Mouse (Mus musculus): ENCODE results near the gene Glmp. TPM values are rescaled to one million over a fixed set of nuclear protein-coding genes. Genes with fewer than 3 reads are reported as not detected.
"Not testable (repeated sequence)": the region's sequence is repeated elsewhere in the genome, so short reads cannot be mapped to it uniquely, and the experiment has no call there.

Glmp gene
- total RNA-seq, 2 experiments from 2014 or later, result 85.6 to 87.3 TPM

DNA sequence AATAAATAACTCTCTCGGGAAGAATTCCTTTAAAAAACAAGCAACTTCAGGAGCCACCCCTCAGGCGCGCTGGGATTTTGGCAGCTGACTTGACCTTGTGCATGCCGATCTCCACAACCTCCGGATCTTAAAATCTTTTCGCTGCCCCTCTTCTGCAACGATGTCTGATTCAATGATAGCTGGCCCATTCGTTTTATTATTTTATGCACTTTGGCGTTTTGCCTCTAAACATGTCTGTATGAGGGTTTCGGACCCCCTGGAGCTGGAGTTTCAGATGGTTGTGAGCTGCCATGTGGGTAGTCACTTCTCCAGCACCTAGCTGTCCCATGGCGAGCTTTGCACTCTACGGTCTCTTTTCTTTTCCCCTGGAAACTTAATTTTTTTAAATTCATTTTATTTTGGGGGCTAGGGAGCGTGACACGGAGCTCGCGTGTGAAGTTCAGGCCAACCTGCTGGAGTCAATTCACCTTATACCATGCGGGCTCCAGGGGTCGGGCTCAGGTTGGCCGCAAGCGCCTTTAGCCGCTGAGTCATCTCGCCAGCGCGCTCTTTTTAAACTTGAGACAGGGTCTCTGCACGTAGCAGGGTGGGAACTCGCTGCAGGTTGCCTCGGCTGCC is 10.7 kb downstream of the Glmp start:
- DNase-seq (ENCODE audit: low spot score in 2 of 2), result no peak

DNA sequence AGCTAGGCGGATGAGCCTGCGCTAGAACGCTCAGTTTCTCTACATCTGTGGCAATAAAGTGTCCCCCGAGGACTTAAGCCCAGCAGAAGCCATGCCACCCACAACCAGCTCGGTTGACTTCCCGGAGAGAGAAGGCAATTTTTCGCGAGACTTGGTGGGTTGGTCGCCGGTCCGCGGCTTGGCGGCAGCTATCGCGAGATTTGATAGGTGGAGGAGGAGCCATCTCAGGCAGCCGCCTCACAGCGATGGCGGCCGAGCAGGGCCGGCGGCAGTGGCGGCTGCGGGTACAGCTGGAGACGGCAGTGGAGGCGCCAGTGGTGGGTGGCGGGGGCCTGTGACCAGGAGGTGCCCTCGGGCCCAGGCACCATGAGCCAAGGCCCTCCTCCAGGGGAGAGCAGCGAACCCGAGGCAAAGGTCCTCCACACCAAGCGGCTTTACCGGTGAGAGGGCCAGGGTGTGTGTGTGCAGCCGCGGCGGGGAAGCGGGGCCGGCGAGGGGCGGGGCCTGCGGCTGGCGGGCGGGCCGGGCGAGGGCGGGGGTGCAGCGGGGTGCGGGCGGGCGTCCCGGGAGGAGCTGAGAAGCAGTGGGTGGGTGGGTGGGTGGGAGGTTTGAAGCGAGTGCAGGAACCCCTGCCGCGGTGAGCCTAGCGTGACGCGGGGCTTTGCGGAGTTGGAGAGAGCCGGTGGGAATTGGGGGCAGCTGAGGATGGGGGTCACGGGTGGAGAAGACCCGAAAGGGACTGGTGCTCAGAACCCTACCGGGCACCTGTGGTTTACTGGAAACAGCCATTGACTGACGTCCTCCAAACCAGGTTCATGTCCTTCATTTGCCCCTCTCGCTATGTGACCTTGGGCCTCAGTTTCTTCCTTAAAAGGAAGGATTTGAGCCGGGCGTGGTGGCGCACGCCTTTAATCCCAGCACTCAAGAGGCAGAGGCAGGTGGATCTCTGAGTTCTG is 11.5 kb downstream of the Glmp start, which contains the start of the genes Tmem79 and Smg5:
Tmem79 (minus strand) TSS at position 91 of the 956 bp plus-strand sequence.
Smg5 (plus strand) TSS at position 203 of the 956 bp plus-strand sequence.
- DNase-seq (ENCODE audit: low spot score in 2 of 2), result peak; percentile 95 to 96

DNA sequence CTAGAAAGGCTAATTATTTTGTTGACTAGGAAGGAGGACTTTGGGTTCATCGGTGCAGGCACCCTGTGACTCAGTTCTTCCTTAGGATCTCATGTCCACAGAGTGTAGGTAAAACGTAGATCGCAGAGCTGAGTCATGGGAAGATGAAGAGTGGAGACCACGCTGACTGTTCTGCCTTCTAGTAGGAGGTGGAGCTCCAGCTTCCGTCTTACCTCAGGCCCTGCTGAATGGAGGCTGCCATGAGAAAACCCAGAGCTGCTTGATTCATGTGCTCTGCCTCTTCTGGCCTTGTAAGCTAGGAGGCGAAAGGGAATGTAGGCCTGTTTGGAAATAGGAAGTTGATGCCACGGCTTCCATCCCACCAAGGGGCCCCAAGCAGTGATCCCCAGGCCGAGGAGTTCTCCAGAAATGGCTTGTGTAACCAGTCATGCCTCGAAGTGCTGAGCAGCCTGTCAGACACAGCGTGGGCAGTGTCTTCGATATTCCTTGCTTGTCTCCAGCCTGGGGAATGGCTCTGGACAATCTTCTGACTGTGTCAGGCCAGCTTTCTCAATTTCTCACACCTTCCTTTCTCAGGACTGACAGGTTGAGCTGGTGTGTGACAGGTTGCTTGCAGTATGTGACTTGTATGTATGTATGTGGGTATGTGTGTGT is 12.7 kb downstream of the Glmp start:
- peak; percentile 24 to 56 for DNase-seq (ENCODE audit: low spot score in 2 of 2)

DNA sequence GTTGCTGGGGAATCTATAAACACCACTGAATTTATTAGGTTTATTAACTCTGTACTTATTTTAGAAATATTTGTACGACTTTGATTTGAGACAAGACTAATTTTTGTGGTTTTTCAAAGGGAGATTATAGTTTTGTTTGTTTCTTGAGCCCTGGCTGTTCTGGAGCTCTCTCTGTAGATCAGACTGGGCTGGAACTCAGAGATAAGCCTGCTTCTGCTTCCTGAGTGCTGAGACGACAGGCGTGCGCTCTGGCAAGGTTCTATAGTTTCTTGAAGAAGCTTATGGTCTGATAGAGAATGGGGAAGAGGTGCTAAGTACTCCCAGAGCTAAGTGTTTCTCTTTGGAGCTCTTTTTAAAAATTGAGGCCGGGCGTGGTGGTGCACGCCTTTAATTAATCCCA is 13.5 kb downstream of the Glmp start:
- no peak for DNase-seq (ENCODE audit: low spot score in 2 of 2)

DNA sequence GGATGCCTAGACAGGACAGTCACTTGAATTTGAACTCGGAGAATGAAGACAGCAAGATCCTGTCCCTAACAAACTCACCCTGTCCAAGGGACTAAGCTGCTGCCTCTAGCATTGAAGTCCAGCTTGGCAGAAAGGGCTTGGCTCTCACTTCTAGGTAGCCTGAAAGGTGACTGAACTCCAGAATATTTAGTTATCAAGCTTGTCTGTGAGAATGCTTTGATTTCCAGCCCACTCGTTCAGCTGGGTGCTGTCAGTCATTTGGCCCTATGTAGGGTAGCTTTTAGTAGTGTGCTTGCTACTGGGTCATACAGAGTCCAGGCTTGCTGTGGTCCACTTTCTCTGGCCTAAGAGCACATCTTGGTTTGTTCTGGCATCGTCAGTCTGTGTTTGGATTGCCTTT is 14.2 kb downstream of the Glmp start:
- no peak for DNase-seq (ENCODE audit: low spot score in 2 of 2)

DNA sequence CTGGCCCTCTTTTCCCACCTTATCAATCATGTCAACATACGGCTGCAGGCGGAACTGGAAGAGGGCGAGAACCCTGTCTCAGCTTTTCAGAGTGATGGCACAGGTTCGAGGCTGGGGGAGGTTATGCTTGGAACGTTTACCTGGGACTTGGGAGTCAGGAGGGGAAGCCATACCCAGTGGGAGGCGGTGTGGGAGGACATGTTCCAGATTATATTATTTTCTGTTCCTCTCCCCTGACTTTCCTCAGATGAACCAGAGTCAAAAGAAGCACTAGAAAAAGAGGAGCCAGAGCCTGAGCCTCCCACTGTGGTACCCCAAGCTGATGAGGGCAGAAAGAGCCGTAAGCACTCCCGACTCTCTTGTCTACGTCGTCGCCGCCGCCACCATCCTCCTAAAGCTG is 25.9 kb downstream of the Glmp start:
- DNase-seq (ENCODE audit: low spot score in 2 of 2), result no peak

DNA sequence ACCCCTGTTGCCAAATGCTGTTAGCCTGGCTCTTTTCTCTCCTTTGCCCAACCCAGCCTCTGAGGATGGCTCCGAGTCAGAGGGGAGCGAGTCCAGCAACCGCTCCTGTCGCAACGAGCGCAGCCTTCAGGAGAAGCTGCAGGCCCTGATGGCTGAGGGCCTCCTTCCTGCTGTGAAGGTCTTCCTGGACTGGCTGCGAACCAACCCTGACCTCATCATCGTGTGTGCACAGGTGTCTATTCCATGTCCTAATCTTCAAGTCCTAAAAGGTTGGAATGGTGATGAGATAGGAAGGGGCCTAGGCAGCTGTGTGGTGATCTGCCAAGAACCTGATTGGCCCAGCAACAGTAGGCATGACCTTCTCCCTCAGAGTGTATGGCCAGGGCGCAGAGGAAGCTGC is 28.1 kb downstream of the Glmp start:
- no peak for DNase-seq (ENCODE audit: low spot score in 2 of 2)

DNA sequence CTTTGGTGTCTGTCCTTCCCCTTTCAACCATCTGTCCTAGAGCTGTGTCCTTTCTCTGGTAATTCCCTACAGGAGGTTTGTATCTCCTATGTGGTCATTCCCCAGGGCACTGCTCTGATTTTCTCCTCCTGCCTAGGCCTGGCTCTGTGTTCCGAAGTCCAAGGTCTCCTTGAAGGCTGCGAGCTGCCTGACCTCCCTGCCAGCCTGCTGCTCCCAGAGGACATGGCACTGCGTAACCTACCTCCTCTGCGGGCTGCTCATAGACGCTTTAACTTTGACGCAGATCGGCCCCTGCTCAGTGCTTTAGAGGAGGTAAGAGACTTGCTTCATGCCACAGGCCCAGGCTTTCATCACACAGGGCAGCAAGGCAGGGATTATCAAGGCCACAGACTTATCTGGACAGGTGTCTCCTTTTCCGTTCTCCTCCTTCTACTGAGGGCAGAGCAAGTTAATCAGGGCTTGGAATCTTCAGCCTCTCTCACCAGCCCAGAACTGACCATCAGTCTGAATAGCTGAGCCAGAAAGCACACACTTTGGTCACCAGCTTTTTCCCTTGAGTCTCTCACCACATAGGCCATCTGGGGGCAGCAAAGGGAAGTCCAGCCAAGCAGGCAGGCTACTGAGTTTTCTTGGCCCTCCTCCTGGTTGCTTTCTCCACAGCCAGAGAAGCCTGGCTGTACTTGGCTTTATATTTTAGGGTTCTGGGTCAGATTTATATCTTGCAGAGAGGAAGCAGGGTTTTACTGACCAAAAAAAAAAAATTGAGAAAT is 29.8 kb downstream of the Glmp start:
- DNase-seq (ENCODE audit: low spot score in 2 of 2), result no peak

DNA sequence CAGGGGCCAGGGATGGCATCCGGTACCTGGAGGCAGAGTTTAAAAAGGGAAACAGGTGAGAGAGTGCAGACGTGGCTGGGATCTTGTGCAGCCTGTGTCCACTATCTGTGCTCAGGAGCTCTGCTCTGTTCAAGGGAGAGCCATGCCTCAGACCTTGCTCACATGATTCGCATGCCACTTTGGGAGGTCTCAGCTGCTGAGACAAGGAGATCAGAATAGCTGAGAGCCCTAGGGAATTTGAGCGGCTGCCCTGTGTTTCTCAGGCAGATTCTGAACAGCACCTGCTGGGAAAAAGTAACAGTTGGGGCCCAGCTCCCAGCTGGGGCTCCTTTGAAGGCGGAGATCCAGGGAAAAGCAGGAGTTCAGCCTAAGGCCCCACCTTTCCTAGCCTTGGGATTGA is 34.8 kb downstream of the Glmp start:
- DNase-seq (ENCODE audit: low spot score in 2 of 2), result no peak

DNA sequence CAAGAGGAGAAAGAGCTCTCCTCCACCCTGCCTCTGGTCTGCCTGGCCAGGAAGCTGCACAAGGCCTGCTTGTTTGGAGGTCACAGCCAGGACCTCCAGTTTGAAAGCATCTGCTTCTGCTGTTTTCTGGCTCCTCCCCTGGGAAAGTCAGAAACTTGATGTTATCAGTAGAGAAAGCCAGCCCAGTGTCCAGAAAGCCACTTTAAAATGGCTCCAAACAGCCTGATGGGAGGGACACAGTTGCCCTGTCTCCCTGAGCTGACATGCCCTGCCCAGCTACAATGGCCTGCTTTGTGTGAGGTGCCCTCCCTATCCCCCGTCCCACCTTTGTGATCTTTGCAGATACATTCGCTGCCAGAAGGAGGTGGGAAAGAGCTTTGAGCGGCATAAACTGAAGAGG is 35.2 kb downstream of the Glmp start:
- no peak for DNase-seq (ENCODE audit: low spot score in 2 of 2)

DNA sequence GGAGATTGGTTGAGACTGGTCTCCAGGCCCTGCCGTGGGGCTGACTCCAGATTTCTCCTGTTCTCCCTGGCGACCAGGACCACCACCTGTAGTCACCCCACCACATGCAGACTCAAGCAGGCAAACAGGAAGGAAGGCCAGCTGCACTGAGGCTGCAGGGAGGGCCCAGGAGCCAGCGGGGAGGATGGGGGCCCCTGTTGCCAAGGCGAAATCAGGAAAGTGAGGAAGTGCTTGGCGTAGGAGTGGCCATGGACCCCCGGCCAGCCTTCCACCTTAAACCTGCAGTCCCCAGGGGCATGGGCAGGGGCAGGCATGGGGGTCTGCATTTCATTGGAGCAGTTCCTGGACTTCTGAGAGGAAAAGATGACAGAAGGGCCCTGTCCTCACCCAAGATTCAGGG is 36.3 kb downstream of the Glmp start:
- no peak for DNase-seq (ENCODE audit: low spot score in 2 of 2)

DNA sequence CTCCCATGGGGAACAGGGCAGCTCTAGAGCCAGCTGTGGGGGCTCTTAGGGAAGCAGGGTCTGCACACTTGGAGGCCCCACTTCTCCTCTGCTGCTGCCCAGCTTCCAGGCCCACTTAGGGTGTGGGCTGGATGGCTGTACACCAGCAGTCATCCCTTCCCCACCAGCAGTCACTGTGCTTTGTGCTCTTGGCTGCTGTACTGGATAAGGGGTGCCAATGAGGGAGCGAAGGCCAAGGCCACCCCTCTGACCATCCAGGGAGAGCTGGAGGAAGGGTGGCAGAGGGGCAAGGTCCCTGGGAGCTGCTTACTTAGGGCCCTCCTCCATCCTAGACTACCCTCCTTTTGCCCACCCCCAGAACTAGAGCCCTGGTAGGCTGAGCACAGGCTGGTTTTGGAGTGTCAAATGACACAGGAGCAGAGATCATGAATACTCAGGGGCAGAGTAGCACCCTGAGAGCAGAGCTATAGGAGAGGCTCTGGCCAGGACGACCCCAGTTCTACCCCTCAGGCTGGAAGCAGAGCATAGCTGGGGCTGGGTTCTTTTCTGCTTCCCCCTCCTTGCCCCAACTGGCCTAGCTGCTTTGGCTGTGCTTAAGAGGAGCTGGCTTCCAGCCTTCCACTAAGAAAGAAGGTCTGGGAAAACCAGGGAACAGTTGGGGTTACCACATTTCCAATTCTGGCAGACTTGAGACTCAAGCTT is 36.9 kb downstream of the Glmp start:
- no peak for DNase-seq (ENCODE audit: low spot score in 2 of 2)

DNA sequence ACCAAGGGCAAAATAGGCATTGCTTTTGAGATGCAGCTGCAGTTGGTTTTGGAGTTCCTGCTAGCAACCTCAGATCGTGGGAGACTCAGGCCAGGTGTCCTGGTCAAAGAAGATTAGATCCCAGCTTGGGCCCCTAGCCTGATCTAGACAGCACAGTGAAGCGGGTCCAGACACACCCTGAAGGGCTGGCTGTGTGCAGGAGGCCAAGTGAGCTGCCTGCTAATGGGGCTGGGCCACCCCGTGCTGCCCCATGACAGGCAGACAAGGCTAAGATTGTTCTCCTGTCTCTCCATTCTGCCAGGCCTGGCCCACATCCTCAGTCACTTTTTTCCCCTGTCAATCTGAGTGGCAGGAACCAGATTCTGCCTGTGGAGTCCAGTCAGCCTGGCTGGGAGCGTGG is 38.9 kb downstream of the Glmp start:
- DNase-seq (ENCODE audit: low spot score in 2 of 2), result no peak

DNA sequence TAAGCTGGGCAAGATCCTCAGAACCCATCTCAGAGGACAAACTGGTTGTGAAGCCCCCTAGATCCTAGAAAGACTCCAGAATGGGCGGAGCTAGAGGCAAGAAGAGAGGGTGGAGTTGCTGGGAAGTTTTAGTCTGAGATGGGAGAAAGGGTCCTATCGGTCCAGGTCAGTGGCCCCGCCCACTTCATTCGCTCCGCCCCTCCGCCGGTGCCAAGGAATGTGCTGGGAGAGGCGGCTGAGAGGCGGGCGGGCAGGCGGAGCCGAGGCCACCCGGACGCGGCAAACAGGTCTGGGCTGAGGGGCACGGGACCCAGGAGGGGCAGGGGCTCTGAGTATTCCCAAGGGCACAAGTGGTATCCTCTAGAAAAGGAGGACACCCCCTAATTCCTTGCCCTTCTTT is 39.5 kb downstream of the Glmp start, which contains the start of gene Paqr6:
Paqr6 (plus strand) TSS at position 248 of the 400 bp plus-strand sequence.
- DNase-seq (ENCODE audit: low spot score in 2 of 2), result no peak

DNA sequence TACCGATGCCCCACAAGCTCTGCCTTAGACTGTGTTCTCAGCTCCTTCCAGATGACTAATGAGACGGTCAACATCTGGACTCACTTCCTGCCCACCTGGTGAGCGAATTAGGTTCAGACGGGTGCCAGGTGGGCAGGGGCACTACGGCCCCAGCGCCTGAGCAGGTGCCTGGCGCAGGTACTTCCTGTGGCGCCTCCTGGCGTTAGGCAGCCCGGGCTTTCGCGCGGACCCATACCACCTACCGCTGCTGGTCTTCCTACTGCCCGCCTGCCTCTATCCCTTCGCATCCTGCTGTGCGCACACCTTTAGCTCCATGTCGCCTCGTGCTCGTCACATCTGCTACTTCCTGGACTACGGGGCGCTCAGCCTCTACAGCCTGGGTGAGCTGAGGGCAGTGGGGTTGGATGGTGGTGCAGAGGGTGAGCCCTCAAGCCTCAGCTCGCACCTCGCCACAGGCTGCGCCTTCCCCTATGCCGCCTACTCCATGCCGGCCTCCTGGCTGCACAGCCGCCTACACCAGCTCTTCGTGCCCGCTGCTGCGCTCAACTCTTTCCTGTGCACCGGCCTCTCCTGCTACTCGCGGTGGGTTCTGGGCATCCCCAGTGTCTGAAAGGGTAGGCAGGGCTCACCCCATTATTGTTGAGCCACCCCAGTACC is 41.0 kb downstream of the Glmp start:
- DNase-seq (ENCODE audit: low spot score in 2 of 2), result peak; percentile 40 to 57

DNA sequence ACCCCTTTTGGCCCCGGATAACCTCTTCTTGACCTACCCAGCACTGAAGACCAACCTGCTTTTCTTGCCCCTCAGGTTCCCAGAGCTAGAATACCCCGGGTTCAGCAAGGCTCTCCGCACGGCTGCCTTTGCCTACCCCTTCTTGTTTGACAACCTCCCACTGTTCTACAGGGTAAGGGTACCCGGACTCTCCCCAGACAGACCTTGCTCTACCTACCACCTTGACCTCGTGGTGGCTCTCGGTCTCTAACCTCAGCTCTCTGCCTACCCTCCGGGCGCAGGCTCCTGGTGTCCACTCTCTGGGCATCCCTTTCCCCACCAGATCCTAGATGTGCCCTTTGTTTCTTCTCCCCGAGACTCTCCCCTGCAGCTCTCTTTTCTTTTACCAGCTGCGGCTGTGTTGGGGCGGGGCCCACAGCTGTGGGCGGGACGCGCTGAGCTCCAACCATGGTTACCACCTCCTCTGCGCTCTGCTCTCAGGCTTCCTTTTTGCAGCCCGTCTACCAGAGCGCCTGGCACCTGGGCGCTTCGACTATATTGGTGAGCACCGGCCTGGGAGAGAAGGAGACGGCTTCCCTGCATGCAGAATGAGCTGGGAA is 42.1 kb downstream of the Glmp start:
- peak; percentile 59 to 78 for DNase-seq (ENCODE audit: low spot score in 2 of 2)

DNA sequence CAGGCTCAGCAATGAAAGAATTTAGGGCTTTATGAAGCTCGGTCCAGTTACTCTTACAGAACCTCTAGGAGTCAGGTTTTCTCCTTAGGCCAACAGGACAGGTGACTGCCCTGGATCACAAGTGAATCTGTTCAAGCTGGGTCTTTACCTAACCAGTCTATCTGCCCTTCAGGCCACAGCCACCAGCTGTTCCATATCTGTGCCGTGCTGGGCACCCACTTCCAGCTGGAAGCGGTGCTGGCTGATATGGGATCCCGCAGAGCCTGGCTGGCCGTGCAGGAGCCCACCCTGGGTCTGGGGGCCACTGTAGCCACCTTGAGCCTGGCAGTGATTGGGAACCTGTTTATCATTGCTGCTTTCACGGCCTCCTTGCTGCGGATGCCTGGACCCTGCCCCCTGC is 42.7 kb downstream of the Glmp start:
- DNase-seq (ENCODE audit: low spot score in 2 of 2), result not testable (repeated sequence)

DNA sequence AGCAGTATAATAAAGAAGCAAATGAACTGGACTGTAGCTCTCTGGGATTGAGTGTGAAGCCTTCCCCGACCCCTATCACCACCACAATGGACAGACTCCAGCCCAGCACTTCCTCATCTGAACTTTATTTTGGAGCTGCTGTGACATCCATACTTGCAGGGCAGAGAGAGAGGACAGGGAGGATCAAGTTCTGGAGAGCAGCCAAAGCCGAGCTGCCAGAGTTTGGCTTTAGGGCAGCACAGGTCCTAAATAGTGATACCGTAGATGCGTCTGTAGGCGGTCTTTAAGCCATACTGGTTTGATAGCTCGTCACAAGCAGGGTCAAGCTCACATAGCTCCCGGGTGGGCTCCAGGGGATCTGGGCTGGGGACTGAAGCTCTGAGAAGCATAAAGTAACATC is 43.7 kb downstream of the Glmp start:
- DNase-seq (ENCODE audit: low spot score in 2 of 2), result not testable (repeated sequence)

DNA sequence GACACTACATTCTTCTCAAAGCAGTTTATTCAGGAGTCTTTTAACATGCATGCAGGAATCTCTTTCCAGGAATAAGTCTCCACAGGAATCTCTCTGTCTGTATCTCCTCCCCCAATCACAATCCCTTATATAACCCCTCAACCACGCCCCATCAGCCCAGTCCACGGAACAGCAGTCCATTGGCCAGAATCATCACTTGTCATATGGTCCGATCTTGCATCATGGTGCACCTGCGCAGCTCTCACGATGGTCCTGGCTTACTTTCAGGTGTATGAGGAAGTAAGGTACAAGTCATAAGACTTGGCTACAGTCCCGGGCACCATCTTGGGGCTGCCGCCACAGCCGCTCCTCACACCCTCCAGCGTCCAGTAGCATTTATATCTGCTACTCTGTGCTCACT is 47.8 kb downstream of the Glmp start, which contains the start of gene Bglap3:
Bglap3 (minus strand) TSS at position 101 of the 400 bp plus-strand sequence.
- DNase-seq (ENCODE audit: low spot score in 2 of 2), result not testable (repeated sequence)
